Mouse (Mus musculus) liver, adult 2 months (tissue): ENCODE measurements at regions not wholly inside any gene's neighbourhood (a gene's known extent, or its start where the extent isn't known, plus 50 kb on each side); places are given as distances from the start of the nearest gene placed in this dataset.

Experiments used
- CTCF ChIP-seq: fragments of 200-500 bp; IDR thresholded peaks from 2 replicates; pipeline ENCODE4 v1.5.1; 2011; ENCODE audit warnings: low read depth, low read length, control low read depth
- POLR2A ChIP-seq: fragments of 200-500 bp; IDR thresholded peaks from 2 replicates; pipeline ENCODE4 v1.6.1; 2011; ENCODE audit warnings: low read length, control low read depth; ENCODE audit not compliant: insufficient read depth; ENCODE audit errors: extremely low read depth

- TF ChIP-seq CTCF: no peak
- no peak for TF ChIP-seq POLR2A
Observed at GRCm38 (mm10) chr2:78716157-78716798, 151.6 kb upstream of the Ube2e3 start.
